Mouse (Mus musculus): Measurements from ENCODE around the gene Txndc11.

The Txndc11 gene

GRCm38 (mm10) chr16:11104905-11105304 lies 29.5 kb downstream of the Txndc11 start:
- in situ Hi-C loops (cut with MboI, MseI) = loop anchor here (5.0 kb wide), 1 partner anchor 233 kb away; no protein-coding TSS in a partner anchor

GRCm38 (mm10) chr16:11097301-11097700 lies 37.1 kb downstream of the Txndc11 start:
- in situ Hi-C loops (cut with MboI, MseI) = no loop called here

GRCm38 (mm10) chr16:11093717-11094386 lies 40.6 kb downstream of the Txndc11 start:
- in situ Hi-C loops (cut with MboI, MseI) = no loop called here

GRCm38 (mm10) chr16:11092523-11092922 lies 41.9 kb downstream of the Txndc11 start:
- in situ Hi-C loops (cut with MboI, MseI) = no loop called here

GRCm38 (mm10) chr16:11092061-11092460 lies 42.4 kb downstream of the Txndc11 start:
- in situ Hi-C loops (cut with MboI, MseI) = no loop called here

- in situ Hi-C loops (cut with MboI, MseI) = no loop called here
Measured at GRCm38 (mm10) chr16:11090836-11091570, 43.4 kb downstream of the Txndc11 start.

GRCm38 (mm10) chr16:11086856-11087588 lies 47.4 kb downstream of the Txndc11 start:
- in situ Hi-C loops (cut with MboI, MseI) = no loop called here

- in situ Hi-C loops (cut with MboI, MseI) = no loop called here
Measured at GRCm38 (mm10) chr16:11086299-11086698, 48.2 kb downstream of the Txndc11 start.

GRCm38 (mm10) chr16:11084181-11084580 lies 50.3 kb downstream of the Txndc11 start:
- in situ Hi-C loops (cut with MboI, MseI) = no loop called here

GRCm38 (mm10) chr16:11078216-11078869 lies 56.1 kb downstream of the Txndc11 start:
- in situ Hi-C loops (cut with MboI, MseI) = no loop called here

- in situ Hi-C loops (cut with MboI, MseI) = no loop called here
Measured at GRCm38 (mm10) chr16:11077601-11078201, 56.7 kb downstream of the Txndc11 start.

GRCm38 (mm10) chr16:11073060-11073459 lies 61.4 kb downstream of the Txndc11 start:
- in situ Hi-C loops (cut with MboI, MseI) = no loop called here

- in situ Hi-C loops (cut with MboI, MseI) = no loop called here
Measured at GRCm38 (mm10) chr16:11072454-11072853, 62.0 kb downstream of the Txndc11 start.

- in situ Hi-C loops (cut with MboI, MseI) = no loop called here
Measured at GRCm38 (mm10) chr16:11071887-11072286, 62.6 kb downstream of the Txndc11 start.

GRCm38 (mm10) chr16:11071176-11071575 lies 63.3 kb downstream of the Txndc11 start:
- in situ Hi-C loops (cut with MboI, MseI) = no loop called here

GRCm38 (mm10) chr16:11069710-11070420 lies 64.6 kb downstream of the Txndc11 start:
- in situ Hi-C loops (cut with MboI, MseI) = no loop called here

GRCm38 (mm10) chr16:11069271-11069670 lies 65.2 kb downstream of the Txndc11 start:
- in situ Hi-C loops (cut with MboI, MseI) = no loop called here

GRCm38 (mm10) chr16:11068666-11069065 lies 65.8 kb downstream of the Txndc11 start:
- in situ Hi-C loops (cut with MboI, MseI) = no loop called here

- in situ Hi-C loops (cut with MboI, MseI) = no loop called here
Measured at GRCm38 (mm10) chr16:11066833-11067191, 67.6 kb downstream of the Txndc11 start.

- in situ Hi-C loops (cut with MboI, MseI) = no loop called here
Measured at GRCm38 (mm10) chr16:11066029-11066832, 68.2 kb downstream of the Txndc11 start, which contains the start of gene Litaf. TSS of gene Litaf (minus strand) at chr16:11066157.
